Mouse (Mus musculus) kidney, postnatal 0 days (tissue): ENCODE results near the gene Gpatch11. TPM values are rescaled to one million over a fixed set of nuclear protein-coding genes. Genes with fewer than 3 reads are reported as not detected.

Source experiments
- ATAC-seq: fragments of 200-750 bp; cut with Nextera tagmentation; replicated peaks from 2 replicates; pipeline ENCODE4 v1.8.0; 2017; ENCODE audit warnings: low read depth, moderate number of reproducible peaks, moderate TSS enrichment, moderate library complexity; ENCODE audit not compliant: low FRiP score
- DNase-seq: peaks from one replicate; pipeline ENCODE4 v3.0.0-alpha.2; 2016; ENCODE audit warnings: low spot score
- H3K27ac ChIP-seq: fragments of 300-500 bp; sonication (generic); 2 replicates; pipeline ENCODE4 v1.5.1; 2014; ENCODE audit warnings: mild to moderate bottlenecking
- H3K27me3 ChIP-seq: fragments of 300-500 bp; sonication (generic); 2 replicates; pipeline ENCODE4 v1.6.1; 2014; ENCODE audit warnings: low read length, mixed read lengths; ENCODE audit not compliant: insufficient read depth
- H3K36me3 ChIP-seq: fragments of 300-500 bp; sonication (generic); 2 replicates; pipeline ENCODE4 v1.6.1; 2014; ENCODE audit warnings: low read length, mixed read lengths; ENCODE audit not compliant: insufficient read depth
- H3K4me1 ChIP-seq: fragments of 300-500 bp; sonication (generic); replicated peaks from 2 replicates; pipeline ENCODE4 v1.6.1; 2014; ENCODE audit warnings: antibody characterized with exemption, low read length, mixed read lengths; ENCODE audit not compliant: insufficient read depth
- H3K4me2 ChIP-seq: fragments of 300-500 bp; sonication (generic); 2 replicates; pipeline ENCODE4 v1.6.1; 2014; ENCODE audit warnings: mild to moderate bottlenecking, low read length, moderate library complexity, mixed read lengths
- H3K4me3 ChIP-seq: fragments of 300-500 bp; sonication (generic); replicated peaks from 2 replicates; pipeline ENCODE4 v1.5.1; 2014; ENCODE audit warnings: low read depth, low read length
- H3K9ac ChIP-seq: fragments of 300-500 bp; sonication (generic); 2 replicates; pipeline ENCODE4 v1.6.1; 2014; ENCODE audit warnings: low read depth, low read length
- H3K9me3 ChIP-seq: fragments of 300-500 bp; sonication (generic); replicated peaks from 2 replicates; pipeline ENCODE4 v1.6.1; 2016; ENCODE audit warnings: low read length, inconsistent platforms, mixed read lengths
- CTCF ChIP-seq: IDR thresholded peaks from 2 replicates; pipeline ENCODE4 v1.5.1; 2016; ENCODE audit warnings: antibody characterized with exemption, low read depth, mild to moderate bottlenecking, moderate library complexity
- WGBS: fragments of 180-500 bp; shearing (Covaris S2); extraction: QIAGEN DNeasy Blood & Tissue Kit; methylation state at CpG from one replicate; pipeline ENCODE4 v1.1.7; 2014; 5-methylcytosine and 5-hydroxymethylcytosine counted together
- polyA plus RNA-seq: library from polyadenylated mRNA; unstranded; fragments of >200 nt; fragmentation: Nextera tagmentation; extraction: Ambion mirVana; gene quantifications from 2 replicates; pipeline ENCODE4 v1.2.1, GENCODE M21; 2015

Gpatch11 gene
- polyA plus RNA-seq, 1 experiment from 2014 or later: 52.5 TPM

- no peak overlapping the region for H3K4me3 ChIP-seq
- H3K9me3 ChIP-seq: no peaks in the 10 kb centered on the region
- H3K4me1 ChIP-seq: no peaks in the 10 kb centered on the region
- H3K36me3 ChIP-seq: no peaks in the 10 kb centered on the region
- no peaks in the 10 kb centered on the region for H3K27me3 ChIP-seq
- no peak overlapping the region for H3K9ac ChIP-seq
- no peak overlapping the region for H3K27ac ChIP-seq
- ATAC-seq: no peak
- 48% methylated on average over 3 of the region's 3 CpGs for WGBS
- TF ChIP-seq CTCF: no peak
- no peak overlapping the region for H3K4me2 ChIP-seq
- no peak for DNase-seq
Observed at GRCm38 (mm10) chr17:78889184-78889583, 53.8 kb downstream of the Gpatch11 start.

- no peak overlapping the region for H3K4me2 ChIP-seq
- H3K9me3 ChIP-seq: no peaks in the 10 kb centered on the region
- H3K9ac ChIP-seq: no peak overlapping the region
- WGBS: 79% methylated on average over 9 of the region's 9 CpGs
- ATAC-seq: no peak
- DNase-seq: no peak
- no peak overlapping the region for H3K27ac ChIP-seq
- no peaks in the 10 kb centered on the region for H3K36me3 ChIP-seq
- H3K4me1 ChIP-seq: no peaks in the 10 kb centered on the region
- TF ChIP-seq CTCF: no peak
- no peaks in the 10 kb centered on the region for H3K27me3 ChIP-seq
- no peak overlapping the region for H3K4me3 ChIP-seq
Observed at GRCm38 (mm10) chr17:78891020-78891419, 55.7 kb downstream of the Gpatch11 start.

- H3K27ac ChIP-seq: no peak overlapping the region
- no peaks in the 10 kb centered on the region for H3K36me3 ChIP-seq
- WGBS: 85% methylated on average over 7 of the region's 7 CpGs
- no peak overlapping the region for H3K4me2 ChIP-seq
- no peak overlapping the region for H3K9ac ChIP-seq
- ATAC-seq (no peak), DNase-seq (no peak)
- no peaks in the 10 kb centered on the region for H3K4me1 ChIP-seq
- H3K4me3 ChIP-seq: no peak overlapping the region
- no peaks in the 10 kb centered on the region for H3K27me3 ChIP-seq
- no peaks in the 10 kb centered on the region for H3K9me3 ChIP-seq
- no peak for TF ChIP-seq CTCF
Observed at GRCm38 (mm10) chr17:78894991-78895390, 59.6 kb downstream of the Gpatch11 start.

GRCm38 (mm10) chr17:78895394-78895793, 60.0 kb downstream of the Gpatch11 start:
- 16% methylated on average over 8 of the region's 8 CpGs for WGBS
- Histone ChIP-seq H3K27me3 (no peaks in the 10 kb centered on the region), H3K36me3 (no peaks in the 10 kb centered on the region), H3K9ac (peak overlapping the region; percentile 43; the same call in 1 of the 2 replicates), H3K27ac (no peak overlapping the region), H3K4me1 (no peaks in the 10 kb centered on the region), H3K4me3 (no peak overlapping the region), H3K9me3 (no peaks in the 10 kb centered on the region), H3K4me2 (peak overlapping the region; percentile 52)
- ATAC-seq (no peak), DNase-seq (peak; percentile 92)
- peak; percentile 76 for TF ChIP-seq CTCF

Other genes with a start within 250 kb of the Gpatch11 start
- 3.5 and 3.7 TPM in 2 replicates for gene Strn, start 98.4 kb upstream of the Gpatch11 start, polyA plus RNA-seq
- 7.2 and 7.5 TPM in 2 replicates for gene Heatr5b, start 203 bp upstream of the Gpatch11 start, polyA plus RNA-seq
- 12.9 and 15.3 TPM in 2 replicates for gene Eif2ak2, start 47.0 kb downstream of the Gpatch11 start, polyA plus RNA-seq
- 0.17 and 0.25 TPM in 2 replicates for gene Sult6b1, start 71.4 kb downstream of the Gpatch11 start, polyA plus RNA-seq
- 145 and 146 TPM in 2 replicates for gene Cebpzos, start 80.9 kb downstream of the Gpatch11 start, polyA plus RNA-seq
- 58.9 and 64.4 TPM in 2 replicates for gene Cebpz, start 101.5 kb downstream of the Gpatch11 start, polyA plus RNA-seq
- gene Ndufaf7, start 101.6 kb downstream of the Gpatch11 start, polyA plus RNA-seq: 57.8 and 67.6 TPM in 2 replicates
- 27.5 and 28.9 TPM in 2 replicates for gene Prkd3, start 185.2 kb downstream of the Gpatch11 start, polyA plus RNA-seq
- 6.0 and 6.7 TPM in 2 replicates for gene Qpct, start 216.3 kb downstream of the Gpatch11 start, polyA plus RNA-seq